Mouse (Mus musculus): ENCODE measurements around the gene Gpx8. TPM values are rescaled to one million over a fixed set of nuclear protein-coding genes. Genes with fewer than 3 reads are reported as not detected.

Gene Gpx8
- polyA plus RNA-seq (2014; fragmentation: Illumina TruSeq; extraction: RNeasy Lipid Tissue Mini Kit (QIAGEN cat#74804); ENCODE audit: low read depth, low replicate concordance): 100 TPM

DNA sequence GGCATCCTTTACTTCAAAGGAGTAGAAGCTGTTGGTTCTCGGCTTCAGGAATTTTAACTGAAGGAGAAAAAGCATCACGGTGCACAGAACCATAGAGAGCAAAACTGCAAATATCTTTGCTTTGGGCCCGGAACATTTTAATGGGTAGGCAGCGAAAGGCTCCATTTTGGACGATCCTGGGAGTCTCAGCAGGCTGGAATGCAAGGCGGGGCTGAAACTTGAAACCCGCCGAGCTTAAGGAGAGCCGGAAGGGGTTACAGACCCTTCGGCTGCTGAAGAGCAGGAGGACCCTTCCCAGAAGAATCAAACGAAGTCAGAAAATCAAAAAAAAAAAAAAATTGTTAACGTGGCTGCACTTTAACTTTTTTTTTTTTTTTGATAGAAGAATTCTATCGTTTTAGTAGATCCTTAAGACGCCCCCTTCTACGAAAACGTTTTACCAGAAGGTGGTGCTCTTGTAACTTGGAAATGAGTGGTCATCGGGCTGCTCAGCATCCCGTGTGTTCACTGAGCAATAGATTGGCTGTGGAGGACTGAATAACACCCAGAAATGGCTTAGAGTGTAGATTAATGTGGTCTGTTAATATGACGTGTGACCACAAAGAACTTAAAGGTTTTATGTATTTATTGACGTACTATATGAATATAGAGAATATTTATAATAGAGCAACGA lies at the start of gene Gpx8:
Gpx8 (minus strand) TSS at position 200 of the 673 bp plus-strand sequence.

DNA sequence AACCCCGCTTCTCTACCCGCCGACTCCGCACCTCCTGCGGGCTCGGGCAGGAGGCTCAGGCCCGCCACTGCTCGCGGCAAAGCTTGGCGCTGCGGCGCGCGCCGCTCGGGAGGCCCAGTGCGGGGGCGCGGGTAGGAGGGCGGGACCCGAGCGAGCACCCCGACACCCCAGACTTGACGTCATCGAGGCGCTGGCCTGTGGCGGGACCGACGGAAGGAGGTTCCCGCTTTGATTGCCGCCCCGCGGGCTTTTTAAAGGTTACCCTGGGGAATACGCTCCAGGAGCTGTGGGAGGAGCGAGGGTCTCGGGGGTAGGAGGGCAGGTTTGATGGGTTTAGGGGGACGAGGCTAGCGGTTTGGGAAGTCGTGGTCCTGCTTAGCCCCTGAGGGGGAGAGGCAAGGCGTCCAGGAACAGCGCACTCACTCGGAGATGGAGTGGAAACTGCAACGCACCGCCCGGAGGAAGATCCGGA lies 11.2 kb downstream of the Gpx8 start, which contains the start of gene Cdc20b:
Cdc20b (plus strand) TSS at position 162 of the 472 bp plus-strand sequence.

DNA sequence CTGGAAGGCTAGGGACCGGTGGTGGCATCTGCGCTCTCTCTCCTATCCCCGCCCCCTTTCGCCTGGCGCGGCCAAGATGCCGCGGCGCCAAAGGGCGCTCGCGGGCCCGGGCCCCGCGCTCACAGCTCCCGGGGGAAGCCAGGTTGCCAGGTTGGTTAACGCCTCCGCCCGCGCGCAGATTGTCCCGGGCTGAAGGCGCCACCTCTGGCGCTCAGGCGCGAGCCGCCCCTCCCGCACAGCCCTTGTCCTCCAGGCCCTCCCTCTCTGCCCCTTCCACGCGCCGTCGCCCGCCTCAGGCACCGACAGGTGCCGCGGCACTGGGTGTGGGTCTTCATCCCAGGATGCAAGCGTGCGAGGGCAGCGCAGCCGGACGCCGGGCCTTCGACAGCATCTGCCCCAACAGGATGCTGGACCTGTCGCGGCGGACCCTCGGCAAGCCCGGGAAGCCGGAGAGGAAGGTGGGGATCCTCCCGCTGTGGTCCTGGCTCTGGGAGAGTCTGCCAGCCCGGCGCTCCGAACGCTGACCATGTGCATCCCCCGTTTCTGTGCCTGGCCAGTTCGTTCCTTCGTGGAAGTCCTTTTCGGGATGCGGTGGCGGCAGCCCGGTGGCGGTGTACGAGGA lies 52.6 kb downstream of the Gpx8 start, which contains the start of gene Mcidas:
Mcidas (plus strand) TSS at position 315 of the 622 bp plus-strand sequence.

Other genes starting within 250 kb of the Gpx8 start
- gene Plpp1, start 245.6 kb downstream of the Gpx8 start, polyA plus RNA-seq (2014; fragmentation: Illumina TruSeq; extraction: RNeasy Lipid Tissue Mini Kit (QIAGEN cat#74804); ENCODE audit: low read depth, low replicate concordance): 37.7 TPM
- gene Mtrex, start 119.0 kb downstream of the Gpx8 start, polyA plus RNA-seq (2014; fragmentation: Illumina TruSeq; extraction: RNeasy Lipid Tissue Mini Kit (QIAGEN cat#74804); ENCODE audit: low read depth, low replicate concordance): 31.3 TPM
- gene Dhx29, start 119.0 kb downstream of the Gpx8 start, polyA plus RNA-seq (2014; fragmentation: Illumina TruSeq; extraction: RNeasy Lipid Tissue Mini Kit (QIAGEN cat#74804); ENCODE audit: low read depth, low replicate concordance): 14.3 TPM
- 40.3 TPM for gene Ccno, start 58.6 kb downstream of the Gpx8 start, polyA plus RNA-seq (2014; fragmentation: Illumina TruSeq; extraction: RNeasy Lipid Tissue Mini Kit (QIAGEN cat#74804); ENCODE audit: low read depth, low replicate concordance)
- gene Mcidas, start 52.6 kb downstream of the Gpx8 start, polyA plus RNA-seq (2014; fragmentation: Illumina TruSeq; extraction: RNeasy Lipid Tissue Mini Kit (QIAGEN cat#74804); ENCODE audit: low read depth, low replicate concordance): 0.61 TPM
- gene Cdc20b, start 11.3 kb downstream of the Gpx8 start, polyA plus RNA-seq (2014; fragmentation: Illumina TruSeq; extraction: RNeasy Lipid Tissue Mini Kit (QIAGEN cat#74804); ENCODE audit: low read depth, low replicate concordance): not detected
- gene Gzma, start 54.6 kb upstream of the Gpx8 start, polyA plus RNA-seq (2014; fragmentation: Illumina TruSeq; extraction: RNeasy Lipid Tissue Mini Kit (QIAGEN cat#74804); ENCODE audit: low read depth, low replicate concordance): 1.7 TPM
- 2.6 TPM for gene Esm1, start 163.2 kb upstream of the Gpx8 start, polyA plus RNA-seq (2014; fragmentation: Illumina TruSeq; extraction: RNeasy Lipid Tissue Mini Kit (QIAGEN cat#74804); ENCODE audit: low read depth, low replicate concordance)
- gene Gzmk, start 179.5 kb upstream of the Gpx8 start, polyA plus RNA-seq (2014; fragmentation: Illumina TruSeq; extraction: RNeasy Lipid Tissue Mini Kit (QIAGEN cat#74804); ENCODE audit: low read depth, low replicate concordance): not detected
- gene BC067074, start 246.7 kb upstream of the Gpx8 start, polyA plus RNA-seq (2014; fragmentation: Illumina TruSeq; extraction: RNeasy Lipid Tissue Mini Kit (QIAGEN cat#74804); ENCODE audit: low read depth, low replicate concordance): 3.0 TPM

All from adipose tissue, adult 10 weeks (tissue).